Mouse (Mus musculus): Measurements from ENCODE around the gene Tent5d. TPM values are rescaled to one million over a fixed set of nuclear protein-coding genes. Genes with fewer than 3 reads are reported as not detected.

Gene Tent5d
- polyA plus RNA-seq (2012; rRNA removed): not detected in 2 replicates

GRCm38 (mm10) chrX:107792290-107792689 is at the start of gene Tent5d:
Tent5d (plus strand) TSS chrX:107792590.

GRCm38 (mm10) chrX:107816218-107816554 is 23.8 kb downstream of the Tent5d start, which contains the start of gene 2610002M06Rik:
2610002M06Rik (minus strand) TSS chrX:107816334.

Other genes starting within 250 kb of the Tent5d start
- not detected in 2 replicates for gene Tbx22, start 124.6 kb upstream of the Tent5d start, polyA plus RNA-seq (2012; rRNA removed)
- gene 2610002M06Rik, start 23.7 kb downstream of the Tent5d start, polyA plus RNA-seq (2012; rRNA removed): 1.3 and 1.4 TPM in 2 replicates
- not detected in 2 replicates for gene Gm732, start 155.9 kb downstream of the Tent5d start, polyA plus RNA-seq (2012; rRNA removed)

All from colon, adult 2 months (tissue).